ENCODE assay signal across 19 mouse cellular contexts in genomic region chr5:142640088-142640487, GRCm38 (mm10). TPM values are rescaled to one million over a fixed set of nuclear protein-coding genes. Genes with fewer than 3 reads are reported as not detected.
A peak's percentile ranks its signal among the peaks of the same experiment; 100 is the strongest.
DNase-seq lines count a peak whose midpoint lies in the region; ATAC-seq and TF ChIP-seq lines count a peak whose summit lies in the region.
"Had no signal": no experiment of that assay in that cellular context is flagged by ENCODE, and none has a peak within 500 bp of the region (broad histone marks: within the 10 kb centered on the region; RNA-seq: fewer than 3 reads in every experiment).

No protein-coding gene starts in this region.

- H3K27me3 ChIP-seq in kidney, embryonic 16.5 days (ENCODE audit: insufficient read depth, low read length): no peaks in the 10 kb centered on the region
- H3K27me3 ChIP-seq in small intestine, adult 2 months (ENCODE audit: control insufficient read depth, insufficient read depth, low read length): no peaks in the 10 kb centered on the region
- H3K27me3 ChIP-seq: CH12.LX; liver, embryonic 13.5 days had no signal

- H3K9me3 ChIP-seq in kidney, embryonic 16.5 days (ENCODE audit: low read length): peaks cover 2% of the 10 kb centered on the region; the same call in 1 of the 2 replicates
- H3K9me3 ChIP-seq: hindbrain, embryonic 10.5 days; liver, embryonic 13.5 days had no signal

- WGBS in kidney, embryonic 16.5 days: 94% methylated on average over 5 of the region's 5 CpGs
- WGBS in small intestine, adult 2 months: 71% methylated on average over 5 of the region's 5 CpGs

- no peak overlapping the region for H3K9ac ChIP-seq in kidney, embryonic 16.5 days (replicated peaks; ENCODE audit: low read length)
- H3K9ac ChIP-seq: liver, embryonic 13.5 days; lung, embryonic 14.5 days had no signal

- H3K4me3 ChIP-seq in kidney, embryonic 16.5 days (ENCODE audit: low read length): no peak overlapping the region
- H3K4me3 ChIP-seq in small intestine, adult 2 months (ENCODE audit: low read depth, low read length): no peak overlapping the region
- H3K4me3 ChIP-seq: hindbrain, embryonic 10.5 days; liver, embryonic 13.5 days had no signal

- H3K27ac ChIP-seq in kidney, embryonic 16.5 days (ENCODE audit: low read length): no peak overlapping the region
- peak overlapping the region; percentile 27 for H3K27ac ChIP-seq in small intestine, adult 2 months (ENCODE audit: insufficient read depth, low read depth, low read length)
- H3K27ac ChIP-seq: hindbrain, embryonic 10.5 days; liver, embryonic 13.5 days; macrophage had no signal

- H3K4me2 ChIP-seq in kidney, embryonic 16.5 days (replicated peaks; ENCODE audit: low read depth, low read length): no peak overlapping the region
- H3K4me2 ChIP-seq: liver, embryonic 13.5 days; lung, embryonic 14.5 days; midbrain, embryonic 11.5 days had no signal

- peak; percentile 85 for ATAC-seq in kidney, embryonic 16.5 days (ENCODE audit: low FRiP score, low TSS enrichment)
- ATAC-seq: forebrain, embryonic 14.5 days had no signal

- no peaks in the 10 kb centered on the region for H3K4me1 ChIP-seq in kidney, embryonic 16.5 days (ENCODE audit: insufficient read depth, low read length)
- H3K4me1 ChIP-seq in small intestine, adult 2 months (ENCODE audit: control insufficient read depth, insufficient read depth, insufficient read length, low read length): peaks cover 7% of the 10 kb centered on the region; the same call in 1 of the 2 replicates

- TF ChIP-seq CTCF in small intestine, adult 2 months (IDR thresholded peaks at IDR 0.05; ENCODE audit: extremely low read depth, insufficient read length, insufficient replicate concordance, low read depth, low read length): no peak

- peak; percentile 24 for DNase-seq in R1 (ENCODE audit: low read depth, low spot score)
- DNase-seq in kidney, adult 11 months: peak; percentile 88
- DNase-seq in ovary, postnatal 10 days (ENCODE audit: low spot score): no peak
- DNase-seq in heart, postnatal 36 days: no peak
- DNase-seq in T-cell, adult 2 months (ENCODE audit: low spot score): no peak
- DNase-seq: adrenal gland, adult 8-10 months; cerebellum, adult 9-11 months; liver, embryonic 13.5 days; lung, embryonic 14.5 days; thymus, adult 18-20 months; thymus, postnatal 4 days had no signal

- intact Hi-C loops in heart, postnatal 36 days (cut with DNase I): no loop called here

- peaks cover 20% of the 10 kb centered on the region for H3K36me3 ChIP-seq in kidney, embryonic 16.5 days (ENCODE audit: insufficient read depth, low read length)
- peaks cover 16% of the 10 kb centered on the region for H3K36me3 ChIP-seq in small intestine, adult 2 months (ENCODE audit: control insufficient read depth, insufficient read depth, low read length)

- no peak for TF ChIP-seq POLR2A in small intestine, adult 2 months (IDR thresholded peaks at IDR 0.05; ENCODE audit: low read depth, low read length)

RNA-seq across cellular contexts. Expression of gene Wipi2, which starts 12.6 kb away (rescaled TPM):
- 51.6 TPM in 2 replicates for polyA plus RNA-seq in kidney, embryonic 16.5 days (2015; fragmentation: Nextera tagmentation; extraction: Ambion mirVana)
- polyA plus RNA-seq in small intestine, adult 2 months (2012; rRNA removed): 22.5 and 38.9 TPM in 2 replicates
- 10 to 100 TPM; 41.0 to 45.1 TPM for total RNA-seq in heart, postnatal 36 days (2021)

RNA-seq across cellular contexts. Expression of gene Mmd2, which starts 31.5 kb away (rescaled TPM):
- polyA plus RNA-seq in kidney, embryonic 16.5 days (2015; fragmentation: Nextera tagmentation; extraction: Ambion mirVana): 0.63 and 0.64 TPM in 2 replicates
- 0.13 and 0.20 TPM in 2 replicates for polyA plus RNA-seq in small intestine, adult 2 months (2012; rRNA removed)
- under 1 TPM in 1 of 2 experiments, not detected in 1; 0.28 TPM for total RNA-seq in heart, postnatal 36 days (2021)
- total RNA-seq: CH12.LX; monocyte, adult 5-6 weeks had no signal
- polyA plus RNA-seq: macrophage had no signal

RNA-seq across cellular contexts. Expression of gene Slc29a4, which starts 52.2 kb away (rescaled TPM):
- 5.1 and 6.2 TPM in 2 replicates for polyA plus RNA-seq in kidney, embryonic 16.5 days (2015; fragmentation: Nextera tagmentation; extraction: Ambion mirVana)
- 1.1 and 2.6 TPM in 2 replicates for polyA plus RNA-seq in small intestine, adult 2 months (2012; rRNA removed)
- under 1 TPM; 0.08 to 0.25 TPM for total RNA-seq in heart, postnatal 36 days (2021)
- total RNA-seq: CH12.LX had no signal
- polyA plus RNA-seq: macrophage had no signal

Comparison
In these comparisons a context has a peak if more than half of its experiments do, and no peak if none do; other contexts are left out.
1. DNase-seq: peak in R1 (single experiment) and kidney, adult 11 months (single experiment); none in ovary, postnatal 10 days (single experiment), heart, postnatal 36 days (0 of 2) and T-cell, adult 2 months (single experiment).